Mouse (Mus musculus) neural tube, embryonic 12.5 days (tissue): ENCODE measurements around the gene Plk2. TPM values are rescaled to one million over a fixed set of nuclear protein-coding genes. Genes with fewer than 3 reads are reported as not detected.

Experiments used
- polyA plus RNA-seq: library from polyadenylated mRNA; unstranded; fragments of >200 nt; fragmentation: Nextera tagmentation; extraction: Ambion mirVana; gene quantifications from 2 replicates; pipeline ENCODE4 v1.2.1, GENCODE M21; 2016

The Plk2 gene
- polyA plus RNA-seq, 1 experiment from 2014 or later = 93.3 TPM

Other genes with a start within 250 kb of the Plk2 start
- 92.4 and 112 TPM in 2 replicates for gene Rab3c, start 114.0 kb upstream of the Plk2 start, polyA plus RNA-seq
- gene Gapt, start 37.8 kb upstream of the Plk2 start, polyA plus RNA-seq = 0.15 TPM in 1 of 2 replicates, not detected in the other